Mouse (Mus musculus) neural tube, embryonic 10.5 days (tissue): ENCODE data around the gene Lamtor3.
"Not testable (repeated sequence)": the region's sequence is repeated elsewhere in the genome, so short reads cannot be mapped to it uniquely, and the experiment has no call there.

Source experiments
- DNase-seq: peaks from one replicate; pipeline ENCODE4 v3.0.0-alpha.2; 2017; ENCODE audit warnings: low spot score; ENCODE audit errors: extremely low spot score

Lamtor3 gene

GRCm38 (mm10) chr3:137961736-137962385, 43.6 kb downstream of the Lamtor3 start:
- no peak for DNase-seq

GRCm38 (mm10) chr3:137963508-137963907, 45.2 kb downstream of the Lamtor3 start:
- DNase-seq: no peak

GRCm38 (mm10) chr3:137964014-137964413, 45.7 kb downstream of the Lamtor3 start:
- DNase-seq: not testable (repeated sequence)

- no peak for DNase-seq
Observed at GRCm38 (mm10) chr3:137968105-137968819, 50.0 kb downstream of the Lamtor3 start.

- DNase-seq: no peak
Observed at GRCm38 (mm10) chr3:137968820-137969486, 50.6 kb downstream of the Lamtor3 start.

GRCm38 (mm10) chr3:137969951-137970350, 51.6 kb downstream of the Lamtor3 start:
- peak; percentile 58 for DNase-seq

GRCm38 (mm10) chr3:137972224-137972623, 53.9 kb downstream of the Lamtor3 start:
- no peak for DNase-seq

- DNase-seq: no peak
Observed at GRCm38 (mm10) chr3:137972989-137973388, 54.7 kb downstream of the Lamtor3 start.

- DNase-seq: no peak
Observed at GRCm38 (mm10) chr3:137974306-137974705, 56.0 kb downstream of the Lamtor3 start.

GRCm38 (mm10) chr3:137975435-137975834, 57.1 kb downstream of the Lamtor3 start:
- no peak for DNase-seq

- DNase-seq: no peak
Observed at GRCm38 (mm10) chr3:137975856-137976423, 57.6 kb downstream of the Lamtor3 start.

GRCm38 (mm10) chr3:137976943-137977628, 58.8 kb downstream of the Lamtor3 start:
- no peak for DNase-seq

- DNase-seq: no peak
Observed at GRCm38 (mm10) chr3:137977629-137978041, 59.3 kb downstream of the Lamtor3 start.

GRCm38 (mm10) chr3:137978233-137978632, 59.9 kb downstream of the Lamtor3 start:
- no peak for DNase-seq
